Mouse (Mus musculus): Measurements from ENCODE around the gene Kif13a. TPM values are rescaled to one million over a fixed set of nuclear protein-coding genes. Genes with fewer than 3 reads are reported as not detected.

Gene Kif13a
- total and polyA plus RNA-seq, 2 experiments from 2014 or later = 13.3 to 21.6 TPM

- 98% methylated on average over 11 of the region's 11 CpGs for WGBS
- Histone ChIP-seq H3K4me1 (ENCODE audit: insufficient read depth, low read length) (no peaks in the 10 kb centered on the region), H3K4me3 (ENCODE audit: low read length) (no peak overlapping the region), H3K9ac (replicated peaks; ENCODE audit: low read length) (no peak overlapping the region), H3K36me3 (ENCODE audit: insufficient read depth, low read length) (0 out of 2 replicates have a peak, but pooled peaks cover 7% of the 10 kb centered on the region), H3K27me3 (ENCODE audit: insufficient read depth, low read length) (no peaks in the 10 kb centered on the region), H3K9me3 (ENCODE audit: low read length) (no peaks in the 10 kb centered on the region), H3K4me2 (ENCODE audit: low read depth, low read length) (no peak overlapping the region), H3K27ac (no peak overlapping the region)
- ATAC-seq (no peak), DNase-seq (ENCODE audit: low spot score) (no peak)
- TF ChIP-seq CTCF (IDR thresholded peaks at IDR 0.05; ENCODE audit: low read depth) = no peak
Measured at GRCm38 (mm10) chr13:46835351-46835750, 94.3 kb downstream of the Kif13a start.

- Histone ChIP-seq H3K4me1 (ENCODE audit: insufficient read depth, low read length) (no peaks in the 10 kb centered on the region), H3K4me2 (ENCODE audit: low read depth, low read length) (no peak overlapping the region), H3K9me3 (ENCODE audit: low read length) (no peaks in the 10 kb centered on the region), H3K27me3 (ENCODE audit: insufficient read depth, low read length) (no peaks in the 10 kb centered on the region), H3K9ac (replicated peaks; ENCODE audit: low read length) (no peak overlapping the region), H3K27ac (no peak overlapping the region), H3K36me3 (ENCODE audit: insufficient read depth, low read length) (peaks cover 10% of the 10 kb centered on the region; the same call in 1 of the 2 replicates), H3K4me3 (ENCODE audit: low read length) (no peak overlapping the region)
- DNase-seq (ENCODE audit: low spot score) = no peak
- 0 out of 2 replicates have a peak, but pooled peaks have one; percentile 1 for TF ChIP-seq CTCF (IDR thresholded peaks at IDR 0.05; ENCODE audit: low read depth)
- no peak for ATAC-seq
- 93% methylated on average over 10 of the region's 10 CpGs for WGBS
Measured at GRCm38 (mm10) chr13:46834805-46835204, 94.9 kb downstream of the Kif13a start.

GRCm38 (mm10) chr13:46833586-46833985 is 96.1 kb downstream of the Kif13a start:
- 76% methylated on average over 5 of the region's 5 CpGs for WGBS
- no peaks in the 10 kb centered on the region for H3K27me3 ChIP-seq (ENCODE audit: insufficient read depth, low read length)
- no peaks in the 10 kb centered on the region for H3K9me3 ChIP-seq (ENCODE audit: low read length)
- H3K9ac ChIP-seq (replicated peaks; ENCODE audit: low read length) = no peak overlapping the region
- TF ChIP-seq CTCF (IDR thresholded peaks at IDR 0.05; ENCODE audit: low read depth) = no peak
- peaks cover 11% of the 10 kb centered on the region; the same call in 1 of the 2 replicates for H3K36me3 ChIP-seq (ENCODE audit: insufficient read depth, low read length)
- no peak overlapping the region for H3K4me2 ChIP-seq (ENCODE audit: low read depth, low read length)
- H3K27ac ChIP-seq = no peak overlapping the region
- no peak overlapping the region for H3K4me3 ChIP-seq (ENCODE audit: low read length)
- no peak for DNase-seq (ENCODE audit: low spot score)
- H3K4me1 ChIP-seq (ENCODE audit: insufficient read depth, low read length) = no peaks in the 10 kb centered on the region
- no peak for ATAC-seq

- TF ChIP-seq CTCF (IDR thresholded peaks at IDR 0.05; ENCODE audit: low read depth) = peak; percentile 56
- Histone ChIP-seq H3K9ac (replicated peaks; ENCODE audit: low read length) (no peak overlapping the region), H3K27ac (no peak overlapping the region), H3K9me3 (ENCODE audit: low read length) (no peaks in the 10 kb centered on the region), H3K4me1 (ENCODE audit: insufficient read depth, low read length) (no peaks in the 10 kb centered on the region), H3K36me3 (ENCODE audit: insufficient read depth, low read length) (peaks cover 11% of the 10 kb centered on the region; the same call in 1 of the 2 replicates), H3K27me3 (ENCODE audit: insufficient read depth, low read length) (no peaks in the 10 kb centered on the region), H3K4me3 (ENCODE audit: low read length) (no peak overlapping the region), H3K4me2 (ENCODE audit: low read depth, low read length) (no peak overlapping the region)
- no peak for ATAC-seq
- DNase-seq (ENCODE audit: low spot score) = no peak
- 84% methylated on average over 3 of the region's 3 CpGs for WGBS
Measured at GRCm38 (mm10) chr13:46832956-46833355, 96.7 kb downstream of the Kif13a start.

GRCm38 (mm10) chr13:46823271-46823670 is 106.4 kb downstream of the Kif13a start:
- H3K9ac ChIP-seq (replicated peaks; ENCODE audit: low read length) = no peak overlapping the region
- H3K9me3 ChIP-seq (ENCODE audit: low read length) = no peaks in the 10 kb centered on the region; the same call in 1 of the 2 replicates
- DNase-seq (ENCODE audit: low spot score) = no peak
- no peaks in the 10 kb centered on the region for H3K27me3 ChIP-seq (ENCODE audit: insufficient read depth, low read length)
- ATAC-seq = no peak
- no peak overlapping the region for H3K4me3 ChIP-seq (ENCODE audit: low read length)
- H3K4me1 ChIP-seq (ENCODE audit: insufficient read depth, low read length) = peaks cover 4% of the 10 kb centered on the region; the same call in 1 of the 2 replicates
- 95% methylated on average over 4 of the region's 4 CpGs for WGBS
- no peak overlapping the region for H3K4me2 ChIP-seq (ENCODE audit: low read depth, low read length)
- H3K36me3 ChIP-seq (ENCODE audit: insufficient read depth, low read length) = peaks cover 23% of the 10 kb centered on the region; the same call in 1 of the 2 replicates
- H3K27ac ChIP-seq = no peak overlapping the region
- no peak for TF ChIP-seq CTCF (IDR thresholded peaks at IDR 0.05; ENCODE audit: low read depth)

- H3K4me2 ChIP-seq (ENCODE audit: low read depth, low read length) = no peak overlapping the region
- peaks cover 4% of the 10 kb centered on the region; the same call in 1 of the 2 replicates for H3K4me1 ChIP-seq (ENCODE audit: insufficient read depth, low read length)
- ATAC-seq = no peak
- H3K9ac ChIP-seq (replicated peaks; ENCODE audit: low read length) = no peak overlapping the region
- H3K4me3 ChIP-seq (ENCODE audit: low read length) = no peak overlapping the region
- no peak for DNase-seq (ENCODE audit: low spot score)
- H3K9me3 ChIP-seq (ENCODE audit: low read length) = no peaks in the 10 kb centered on the region; the same call in 1 of the 2 replicates
- H3K27ac ChIP-seq = no peak overlapping the region
- no peak for TF ChIP-seq CTCF (IDR thresholded peaks at IDR 0.05; ENCODE audit: low read depth)
- H3K36me3 ChIP-seq (ENCODE audit: insufficient read depth, low read length) = peaks cover 23% of the 10 kb centered on the region; the same call in 1 of the 2 replicates
- WGBS = 78% methylated on average over 8 of the region's 8 CpGs
- H3K27me3 ChIP-seq (ENCODE audit: insufficient read depth, low read length) = no peaks in the 10 kb centered on the region
Measured at GRCm38 (mm10) chr13:46822200-46822599, 107.5 kb downstream of the Kif13a start.

GRCm38 (mm10) chr13:46819729-46820223 is 109.9 kb downstream of the Kif13a start:
- TF ChIP-seq CTCF (IDR thresholded peaks at IDR 0.05; ENCODE audit: low read depth) = no peak
- H3K27ac ChIP-seq = peak overlapping the region; percentile 32; the same call in 1 of the 2 replicates
- DNase-seq (ENCODE audit: low spot score) = peak; percentile 66
- H3K9me3 ChIP-seq (ENCODE audit: low read length) = no peaks in the 10 kb centered on the region
- H3K36me3 ChIP-seq (ENCODE audit: insufficient read depth, low read length) = peaks cover 26% of the 10 kb centered on the region
- H3K4me2 ChIP-seq (ENCODE audit: low read depth, low read length) = peak overlapping the region; percentile 28
- WGBS = 49% methylated on average over 13 of the region's 13 CpGs
- ATAC-seq = peak; percentile 80
- no peak overlapping the region for H3K4me3 ChIP-seq (ENCODE audit: low read length)
- no peak overlapping the region for H3K9ac ChIP-seq (replicated peaks; ENCODE audit: low read length)
- H3K4me1 ChIP-seq (ENCODE audit: insufficient read depth, low read length) = peaks cover 4% of the 10 kb centered on the region; the same call in 1 of the 2 replicates
- no peaks in the 10 kb centered on the region for H3K27me3 ChIP-seq (ENCODE audit: insufficient read depth, low read length)

Measured in hindbrain, postnatal 0 days (tissue).